Mouse (Mus musculus) neutrophil, adult 5-6 weeks (primary cell): ENCODE measurements around the gene Smoc2. TPM values are rescaled to one million over a fixed set of nuclear protein-coding genes. Genes with fewer than 3 reads are reported as not detected.

Experiments used
- ATAC-seq: fragments of 151-379, 151-347 bp; 2 replicates; pipeline ENCODE4 v1.8.0; 2017; ENCODE audit warnings: mild to moderate bottlenecking, moderate TSS enrichment; ENCODE audit not compliant: insufficient number of reproducible peaks, poor library complexity, low FRiP score, severe bottlenecking; ENCODE audit errors: extremely low read depth
- total RNA-seq: library from RNA; stranded (forward); fragments of 200-1000 nt; gene quantifications from 2 replicates; pipeline ENCODE4 v1.2.3, GENCODE M21; 2017

Smoc2 gene
- total RNA-seq, 1 experiment from 2014 or later = not detected

- ATAC-seq = no peak
These were observed 105.7 kb downstream of the Smoc2 start for GRCm38 (mm10) chr17:14384980-14385379.

GRCm38 (mm10) chr17:14387261-14387660 is 108.0 kb downstream of the Smoc2 start:
- ATAC-seq = no peak

- ATAC-seq = no peak
These were observed 113.1 kb downstream of the Smoc2 start for GRCm38 (mm10) chr17:14392443-14392842.

- no peak for ATAC-seq
These were observed 115.6 kb downstream of the Smoc2 start for GRCm38 (mm10) chr17:14394861-14395260.

GRCm38 (mm10) chr17:14397456-14397855 is 118.2 kb downstream of the Smoc2 start:
- ATAC-seq = no peak

- ATAC-seq = no peak
These were observed 119.5 kb downstream of the Smoc2 start for GRCm38 (mm10) chr17:14398650-14399424.

GRCm38 (mm10) chr17:14400960-14401359 is 121.7 kb downstream of the Smoc2 start:
- ATAC-seq = no peak

- ATAC-seq = no peak
These were observed 128.6 kb downstream of the Smoc2 start for GRCm38 (mm10) chr17:14407874-14408273.

- ATAC-seq = no peak
These were observed 133.2 kb downstream of the Smoc2 start for GRCm38 (mm10) chr17:14412460-14412859.

- ATAC-seq = no peak
These were observed 135.2 kb downstream of the Smoc2 start for GRCm38 (mm10) chr17:14414511-14414910.

GRCm38 (mm10) chr17:14420460-14421046 is 141.2 kb downstream of the Smoc2 start:
- ATAC-seq = no peak

- ATAC-seq = no peak
These were observed 147.2 kb downstream of the Smoc2 start for GRCm38 (mm10) chr17:14426481-14426880.

- no peak for ATAC-seq
These were observed 155.4 kb downstream of the Smoc2 start for GRCm38 (mm10) chr17:14434717-14435116.

- ATAC-seq = no peak
These were observed 166.3 kb downstream of the Smoc2 start for GRCm38 (mm10) chr17:14445611-14446010.

GRCm38 (mm10) chr17:14447275-14447674 is 168.0 kb downstream of the Smoc2 start:
- ATAC-seq = no peak

Other genes starting within 250 kb of the Smoc2 start
- gene Gm7358, start 220.0 kb upstream of the Smoc2 start, total RNA-seq = not detected in 2 replicates
- gene Dact2, start 75.2 kb upstream of the Smoc2 start, total RNA-seq = not detected in 2 replicates